In the genomic region with DNA sequence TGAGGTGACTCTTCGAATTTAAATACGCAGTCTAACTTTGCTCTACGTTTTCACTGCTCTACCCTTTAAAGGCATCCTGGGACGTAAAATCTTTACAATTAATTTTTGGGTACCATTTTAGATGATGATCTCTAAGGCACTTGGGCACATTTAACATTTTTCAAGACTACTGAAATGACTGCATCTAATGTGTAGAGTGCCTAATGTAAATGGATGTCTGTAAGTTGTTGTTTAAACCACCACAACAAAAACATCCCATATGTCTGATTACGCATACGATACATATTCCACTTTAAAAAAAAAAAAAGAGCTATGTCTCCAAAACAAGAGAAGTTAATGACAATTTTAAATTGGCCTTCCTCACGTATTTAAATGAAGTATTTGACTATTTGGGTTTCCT, we compare ENCODE assay signal across 8 mouse cellular contexts.
DNase-seq lines count a peak whose midpoint lies in the region; ATAC-seq and TF ChIP-seq lines count a peak whose summit lies in the region.

No protein-coding gene starts in this region.

- H3K27me3 ChIP-seq in erythroblast, embryonic 14.5 days (ENCODE audit: control insufficient read depth), result no peaks in the 10 kb centered on the region
- H3K27me3 ChIP-seq in lung, postnatal 0 days (replicated peaks; ENCODE audit: insufficient read depth, low read length), result no peaks in the 10 kb centered on the region
- no peaks in the 10 kb centered on the region for H3K27me3 ChIP-seq in liver, embryonic 12.5 days (replicated peaks)

- no peak for TF ChIP-seq EP300 in lung, postnatal 0 days (IDR thresholded peaks at IDR 0.05)

- no peak overlapping the region for H3K27ac ChIP-seq in lung, postnatal 0 days (ENCODE audit: low read length)
- H3K27ac ChIP-seq in liver, embryonic 12.5 days, result no peak overlapping the region

- no peak for TF ChIP-seq CTCF in lung, postnatal 0 days (IDR thresholded peaks at IDR 0.05)

- H3K9ac ChIP-seq in lung, postnatal 0 days (replicated peaks; ENCODE audit: low read depth), result no peak overlapping the region
- H3K9ac ChIP-seq in liver, embryonic 12.5 days, result peak overlapping the region; percentile 70

- no peak for DNase-seq in lung, postnatal 0 days (ENCODE audit: low spot score)
- no peak for DNase-seq in lung, postnatal 14 days
- no peak for DNase-seq in thymus, postnatal 14 days
- DNase-seq in left cerebral cortex, postnatal 25 days (ENCODE audit: low spot score in 2 of 2), result no peak
- DNase-seq in layer of hippocampus, adult 9-10 months (ENCODE audit: low spot score), result no peak

- peaks cover 12% of the 10 kb centered on the region for H3K4me1 ChIP-seq in erythroblast, embryonic 14.5 days (ENCODE audit: control insufficient read depth)
- H3K4me1 ChIP-seq in lung, postnatal 0 days (ENCODE audit: insufficient read depth, low read depth, low read length), result peaks cover 6% of the 10 kb centered on the region; the same call in 1 of the 2 replicates
- peaks cover 22% of the 10 kb centered on the region for H3K4me1 ChIP-seq in liver, embryonic 12.5 days

- H3K4me3 ChIP-seq in erythroblast, embryonic 14.5 days (replicated peaks), result peak overlapping the region; percentile 61
- peak overlapping the region; percentile 24 for H3K4me3 ChIP-seq in lung, postnatal 0 days (ENCODE audit: low read depth, low read length)
- peak overlapping the region; percentile 63 for H3K4me3 ChIP-seq in liver, embryonic 12.5 days

- 70% methylated on average over 7 of the region's 7 CpGs for WGBS in lung, postnatal 0 days
- 70% methylated on average over 7 of the region's 7 CpGs for WGBS in liver, embryonic 12.5 days (ENCODE audit: insufficient replicate concordance)

- intact Hi-C loops in left cerebral cortex, postnatal 25 days (cut with DNase I), result loop anchor here (5.0 kb wide), 3 partner anchors 61 to 91 kb away; partner anchors contain the start of gene Csrnp3

- ATAC-seq in erythroblast, adult 5-6 weeks (replicated peaks; ENCODE audit: low FRiP score, poor library complexity, severe bottlenecking), result no peak
- no peak for ATAC-seq in lung, postnatal 0 days
- ATAC-seq in liver, embryonic 12.5 days, result no peak

- peak overlapping the region; percentile 65 for H3K4me2 ChIP-seq in lung, postnatal 0 days (replicated peaks; ENCODE audit: low read depth, low read length)
- H3K4me2 ChIP-seq in liver, embryonic 12.5 days, result peak overlapping the region; percentile 81

- no peaks in the 10 kb centered on the region for H3K36me3 ChIP-seq in erythroblast, embryonic 14.5 days (ENCODE audit: control insufficient read depth)
- H3K36me3 ChIP-seq in lung, postnatal 0 days (ENCODE audit: insufficient read depth, low read length), result no peaks in the 10 kb centered on the region
- H3K36me3 ChIP-seq in liver, embryonic 12.5 days, result no peaks in the 10 kb centered on the region

- no peaks in the 10 kb centered on the region for H3K9me3 ChIP-seq in erythroblast, embryonic 14.5 days (ENCODE audit: control insufficient read depth, low read length)
- H3K9me3 ChIP-seq in lung, postnatal 0 days (ENCODE audit: low read length), result no peaks in the 10 kb centered on the region
- no peaks in the 10 kb centered on the region for H3K9me3 ChIP-seq in liver, embryonic 12.5 days (replicated peaks)
